Mouse (Mus musculus) gastrocnemius, postnatal 25 days (tissue): ENCODE results near the gene Grhl3. TPM values are rescaled to one million over a fixed set of nuclear protein-coding genes. Genes with fewer than 3 reads are reported as not detected.
A peak's percentile ranks its signal among the peaks of the same experiment; 100 is the strongest.

ENCODE experiments used
- DNase-seq: peaks from one replicate; pipeline ENCODE4 v3.0.0; 2022
- total RNA-seq, 2 experiments: library from RNA; stranded (reverse); gene quantifications; 1 replicate in 1 of 2; 2 replicates in 1 of 2; pipeline ENCODE4 v1.2.3; 2021

Gene Grhl3
- total RNA-seq, 2 experiments from 2014 or later = 0.10 TPM; not detected in 1

DNA sequence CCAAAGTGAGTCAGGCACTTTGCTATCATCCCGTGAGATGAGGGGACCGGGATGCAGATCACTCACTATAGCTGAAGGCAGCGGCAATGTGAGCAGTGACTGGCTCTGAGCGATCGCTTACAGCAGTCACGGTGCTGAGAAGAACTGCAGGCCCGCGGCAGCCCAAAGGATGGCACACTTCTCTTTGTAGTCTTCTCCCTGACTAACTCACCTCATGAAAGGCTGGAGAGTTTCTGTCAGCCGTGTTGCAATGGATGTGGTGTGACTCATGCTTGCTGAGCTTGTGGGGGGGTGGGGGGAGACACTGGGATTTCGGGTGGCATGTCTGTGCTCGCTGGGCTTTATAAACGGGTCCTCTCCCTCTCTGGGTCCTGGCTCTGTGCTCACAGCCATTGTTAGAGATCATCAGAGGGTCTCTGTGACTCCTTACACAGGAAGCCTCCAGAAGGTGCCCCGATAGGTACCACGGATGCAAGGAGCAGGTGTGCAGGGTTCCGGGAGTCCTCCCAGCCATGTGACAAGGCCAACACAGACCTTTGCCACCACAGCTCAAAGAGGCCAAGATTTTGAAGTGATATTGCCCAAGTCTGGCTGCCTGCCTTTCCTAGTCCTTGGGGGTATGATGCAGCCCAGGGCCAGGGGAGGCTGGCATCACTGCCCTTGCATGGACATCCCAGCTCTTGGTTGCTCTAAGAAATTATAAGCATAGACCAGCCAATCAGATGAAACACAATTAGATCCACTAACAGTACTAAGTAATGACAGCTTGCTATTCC, 2.1 kb upstream of the Grhl3 start:
- DNase-seq = no peak

- no peak for DNase-seq
Measured at GRCm38 (mm10) chr4:135572276-135572675, 1.2 kb downstream of the Grhl3 start.

- no peak for DNase-seq
Measured at GRCm38 (mm10) chr4:135571037-135571550, 2.3 kb downstream of the Grhl3 start.

- DNase-seq = no peak
Measured at GRCm38 (mm10) chr4:135570152-135571036, 3.0 kb downstream of the Grhl3 start.

- no peak for DNase-seq
Measured at GRCm38 (mm10) chr4:135569201-135569600, 4.2 kb downstream of the Grhl3 start.

DNA sequence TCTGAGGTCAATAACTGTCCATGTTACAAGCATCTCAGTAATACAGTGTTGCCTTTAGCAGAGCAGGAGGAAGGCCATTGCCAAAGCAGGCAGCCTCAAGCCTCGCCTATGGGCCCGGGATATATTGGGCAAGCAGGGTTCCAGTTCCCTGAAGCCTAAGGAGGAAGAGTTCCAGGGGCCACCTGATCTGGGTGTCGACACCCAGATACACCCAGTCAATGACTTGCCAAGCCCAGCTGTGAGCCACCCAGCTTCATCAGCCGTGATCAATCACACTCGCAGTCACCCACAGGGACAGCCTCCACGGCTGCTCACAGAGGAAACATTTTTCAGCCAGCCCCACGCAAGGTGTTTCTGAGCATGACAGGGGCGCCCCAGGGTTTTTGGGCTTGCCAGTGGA, 5.9 kb downstream of the Grhl3 start:
- no peak for DNase-seq

- no peak for DNase-seq
Measured at GRCm38 (mm10) chr4:135567042-135567441, 6.4 kb downstream of the Grhl3 start.

- no peak for DNase-seq
Measured at GRCm38 (mm10) chr4:135565400-135565799, 8.0 kb downstream of the Grhl3 start.

- DNase-seq = no peak
Measured at GRCm38 (mm10) chr4:135563794-135564193, 9.6 kb downstream of the Grhl3 start.

- no peak for DNase-seq
Measured at GRCm38 (mm10) chr4:135549323-135549722, 24.1 kb downstream of the Grhl3 start.

DNA sequence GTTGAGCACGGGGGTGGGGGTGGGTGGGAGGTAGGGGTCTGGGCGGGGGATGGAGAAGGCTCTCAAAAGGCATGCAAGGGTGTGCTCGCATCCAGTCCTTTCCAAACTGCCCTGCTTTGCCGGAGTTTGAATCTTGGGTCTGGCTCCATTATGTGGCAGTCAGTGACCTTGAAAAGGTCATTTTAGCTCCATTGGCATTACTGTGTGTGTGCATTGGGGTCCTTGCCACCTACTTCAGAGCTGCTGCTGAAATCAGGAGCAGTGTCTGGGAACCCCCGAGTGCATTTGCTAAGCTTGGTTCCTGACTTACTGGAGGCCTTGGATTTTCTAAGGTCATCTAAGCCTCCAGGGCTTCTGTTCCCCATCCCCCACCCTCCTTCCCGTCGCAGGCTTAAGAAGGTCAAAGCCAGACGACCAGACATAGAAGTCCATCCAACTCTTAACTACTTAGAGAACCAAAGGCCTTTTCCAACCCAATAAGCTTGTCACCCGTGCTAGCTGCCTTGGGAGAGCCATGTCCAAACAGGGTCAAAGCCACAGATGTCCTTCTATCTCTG, 24.8 kb downstream of the Grhl3 start:
- DNase-seq = no peak

GRCm38 (mm10) chr4:135548108-135548507, 25.3 kb downstream of the Grhl3 start:
- no peak for DNase-seq

DNA sequence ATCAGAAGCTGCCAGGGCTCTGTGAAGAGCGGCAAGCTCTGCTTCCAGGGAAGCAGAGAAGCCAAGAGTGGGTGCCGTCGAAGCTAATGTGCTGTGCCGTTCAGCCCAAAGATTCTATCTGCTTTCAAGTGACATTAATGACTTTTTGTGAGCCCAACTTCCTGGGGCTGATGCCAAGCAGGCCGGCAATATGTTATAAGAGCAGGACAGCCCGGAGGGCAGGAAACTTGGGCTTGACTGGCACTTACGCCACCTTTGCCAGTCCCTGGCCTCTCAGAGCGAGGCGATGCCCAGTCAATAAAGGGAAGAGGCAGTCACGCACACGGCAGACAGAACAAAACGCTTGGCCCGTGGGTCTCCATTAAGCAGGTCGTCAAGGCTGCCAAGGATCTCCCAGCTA, 25.9 kb downstream of the Grhl3 start:
- DNase-seq = no peak

DNA sequence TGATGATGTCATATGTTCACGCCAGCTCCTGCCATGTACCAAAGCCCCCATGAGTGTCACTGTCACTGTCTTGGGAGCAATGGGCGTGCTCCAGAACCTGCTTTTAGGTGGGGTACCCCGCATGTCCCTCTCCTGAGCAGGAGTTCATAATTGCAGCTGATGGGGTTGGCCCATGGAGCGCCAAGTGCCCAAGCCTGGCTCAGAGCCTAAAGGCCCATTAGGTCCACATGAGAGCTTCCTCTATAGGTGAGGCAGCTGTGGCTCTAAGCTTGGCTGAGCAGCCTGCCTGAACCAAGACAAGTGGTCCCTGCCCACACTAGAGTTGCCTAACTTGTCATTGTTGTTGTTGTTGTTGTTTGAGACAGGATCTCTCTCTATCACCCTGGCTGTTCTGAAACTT, 26.6 kb downstream of the Grhl3 start:
- DNase-seq = no peak

- DNase-seq = no peak
Measured at GRCm38 (mm10) chr4:135546008-135546407, 27.4 kb downstream of the Grhl3 start.

DNA sequence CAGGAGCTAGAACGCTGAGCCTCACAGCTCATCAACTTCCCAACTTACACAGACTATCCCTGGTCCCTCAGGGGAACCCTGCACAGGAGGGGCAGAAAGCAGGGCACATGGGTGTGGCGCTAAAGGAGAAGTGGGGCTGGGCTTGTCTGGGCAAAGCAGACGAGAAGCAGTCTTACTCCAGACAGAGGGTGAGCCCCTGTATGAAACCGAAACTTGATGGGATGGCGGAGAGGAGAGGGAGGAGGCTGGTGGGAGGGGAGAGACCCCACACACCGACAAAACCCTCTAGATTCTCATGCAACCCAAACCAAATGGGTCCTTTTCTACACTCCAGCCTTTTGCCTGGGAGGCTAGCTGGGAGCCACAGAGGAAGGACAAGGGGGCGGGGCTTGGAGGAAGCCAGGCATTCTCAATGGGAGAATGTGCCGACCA, 28.3 kb downstream of the Grhl3 start:
- DNase-seq = peak; percentile 25

DNA sequence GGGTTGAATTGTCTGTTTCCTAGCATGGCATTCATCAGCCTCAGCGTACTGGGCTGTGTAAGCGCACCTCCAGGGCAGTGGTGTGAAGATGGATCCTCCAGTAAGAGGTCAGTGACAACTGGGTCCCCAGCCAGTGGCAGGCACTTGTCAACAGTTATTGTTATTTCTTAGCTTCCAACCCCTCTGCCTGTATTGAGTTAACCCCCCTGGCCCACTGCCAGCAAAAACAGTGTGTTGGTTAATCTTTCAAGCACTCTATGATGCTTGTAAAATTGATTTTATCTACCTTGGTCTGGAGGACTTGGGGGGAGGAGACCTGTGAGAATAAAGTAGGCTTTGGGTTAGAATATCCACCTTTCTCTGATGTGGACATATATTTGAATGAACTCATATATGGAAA, 29.1 kb downstream of the Grhl3 start:
- no peak for DNase-seq

DNA sequence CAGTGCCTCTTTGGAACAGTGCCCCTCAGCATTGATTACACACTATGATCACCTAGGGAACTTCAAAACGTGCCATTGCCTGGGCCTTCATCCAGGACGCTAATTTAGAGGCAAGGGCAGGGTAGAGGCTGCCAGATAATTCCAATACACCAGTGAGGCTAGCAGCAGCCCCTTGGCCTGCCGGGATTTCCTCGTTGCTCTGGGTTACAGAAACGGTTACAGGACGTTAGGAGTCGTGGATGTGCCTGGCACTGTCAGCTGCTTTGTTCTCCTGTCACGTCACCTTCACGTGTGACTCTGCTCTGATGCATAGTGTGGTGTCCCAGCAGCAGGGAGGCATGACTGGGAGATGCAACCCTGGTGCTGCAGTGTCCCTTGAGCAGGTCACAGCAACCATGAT, 33.4 kb downstream of the Grhl3 start:
- no peak for DNase-seq

DNA sequence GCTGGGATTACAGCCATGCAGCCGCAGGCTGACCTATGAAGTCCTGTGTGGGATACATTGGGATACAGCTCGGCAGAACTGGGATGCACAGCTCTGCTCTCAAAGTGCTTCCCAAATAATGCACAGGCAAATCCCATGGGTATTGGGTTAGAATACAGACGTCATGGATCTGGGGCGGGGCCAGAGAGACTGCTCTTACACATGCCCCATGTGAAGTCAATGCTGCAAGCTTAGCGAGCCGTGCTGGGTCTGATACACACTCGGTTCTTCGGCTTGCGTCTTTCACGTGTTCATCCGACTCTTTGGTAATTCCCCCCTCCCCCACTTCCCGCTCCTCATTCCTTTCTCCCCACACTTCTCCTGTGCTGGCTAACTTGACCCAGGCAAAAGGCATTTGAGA, 34.4 kb downstream of the Grhl3 start:
- DNase-seq = no peak

DNA sequence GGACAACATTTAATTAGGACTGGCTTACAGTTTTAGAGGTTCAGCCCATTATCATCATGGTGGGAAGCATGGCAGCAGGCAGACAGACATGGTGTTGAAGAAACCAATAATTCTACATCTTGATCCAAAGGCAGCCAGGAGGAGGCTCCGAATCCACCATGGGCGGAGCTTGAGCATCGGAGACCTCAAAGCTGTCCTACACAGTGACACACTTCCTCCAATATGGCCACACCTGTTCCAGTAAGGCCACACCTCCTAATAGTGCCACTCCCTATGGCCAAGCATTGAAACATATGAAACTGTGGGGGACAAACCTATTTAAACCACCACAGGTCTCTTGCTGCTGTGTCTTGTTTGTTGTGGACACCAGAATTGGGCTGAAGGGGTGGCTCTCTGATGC, 38.4 kb downstream of the Grhl3 start:
- DNase-seq = no peak

DNA sequence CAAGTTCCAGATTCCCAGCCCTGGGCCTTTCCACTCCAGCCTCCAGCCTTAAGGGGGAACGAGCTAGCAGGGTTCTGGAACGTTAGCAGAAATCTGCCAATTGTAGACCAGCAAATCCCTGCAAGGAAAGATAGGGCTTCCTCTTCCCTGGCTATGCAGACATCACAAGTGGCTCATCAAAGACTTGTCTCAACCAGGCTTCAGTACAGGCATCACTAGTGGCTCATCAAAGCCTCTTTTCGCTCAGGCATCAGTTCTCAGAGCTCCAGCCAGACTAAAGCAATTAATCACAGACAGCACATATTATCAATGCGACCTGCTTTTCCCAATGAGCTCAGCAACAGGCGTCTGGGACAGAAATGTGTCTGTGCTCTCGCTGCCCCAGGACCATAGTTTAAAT, 40.4 kb downstream of the Grhl3 start:
- no peak for DNase-seq

GRCm38 (mm10) chr4:135531771-135532613, 41.4 kb downstream of the Grhl3 start:
- no peak for DNase-seq
